Mouse (Mus musculus) heart, adult 2 months (tissue): ENCODE data around the gene Abcc9.

Source experiments
- CTCF ChIP-seq: fragments of 200-600 bp; IDR thresholded peaks from 2 replicates; pipeline ENCODE4 v1.8.1; 2022; ENCODE audit warnings: antibody characterized with exemption, mild to moderate bottlenecking, moderate library complexity
- EP300 ChIP-seq: fragments of 200-500 bp; IDR thresholded peaks from 2 replicates; pipeline ENCODE4 v1.6.1; 2011; ENCODE audit warnings: low read depth, low read length, control low read depth; ENCODE audit not compliant: insufficient read depth
- POLR2A ChIP-seq: fragments of 200-500 bp; IDR thresholded peaks from 2 replicates; pipeline ENCODE4 v1.6.1; 2011; ENCODE audit warnings: mild to moderate bottlenecking, low read depth, low read length, control low read depth; ENCODE audit not compliant: insufficient read depth

DNA sequence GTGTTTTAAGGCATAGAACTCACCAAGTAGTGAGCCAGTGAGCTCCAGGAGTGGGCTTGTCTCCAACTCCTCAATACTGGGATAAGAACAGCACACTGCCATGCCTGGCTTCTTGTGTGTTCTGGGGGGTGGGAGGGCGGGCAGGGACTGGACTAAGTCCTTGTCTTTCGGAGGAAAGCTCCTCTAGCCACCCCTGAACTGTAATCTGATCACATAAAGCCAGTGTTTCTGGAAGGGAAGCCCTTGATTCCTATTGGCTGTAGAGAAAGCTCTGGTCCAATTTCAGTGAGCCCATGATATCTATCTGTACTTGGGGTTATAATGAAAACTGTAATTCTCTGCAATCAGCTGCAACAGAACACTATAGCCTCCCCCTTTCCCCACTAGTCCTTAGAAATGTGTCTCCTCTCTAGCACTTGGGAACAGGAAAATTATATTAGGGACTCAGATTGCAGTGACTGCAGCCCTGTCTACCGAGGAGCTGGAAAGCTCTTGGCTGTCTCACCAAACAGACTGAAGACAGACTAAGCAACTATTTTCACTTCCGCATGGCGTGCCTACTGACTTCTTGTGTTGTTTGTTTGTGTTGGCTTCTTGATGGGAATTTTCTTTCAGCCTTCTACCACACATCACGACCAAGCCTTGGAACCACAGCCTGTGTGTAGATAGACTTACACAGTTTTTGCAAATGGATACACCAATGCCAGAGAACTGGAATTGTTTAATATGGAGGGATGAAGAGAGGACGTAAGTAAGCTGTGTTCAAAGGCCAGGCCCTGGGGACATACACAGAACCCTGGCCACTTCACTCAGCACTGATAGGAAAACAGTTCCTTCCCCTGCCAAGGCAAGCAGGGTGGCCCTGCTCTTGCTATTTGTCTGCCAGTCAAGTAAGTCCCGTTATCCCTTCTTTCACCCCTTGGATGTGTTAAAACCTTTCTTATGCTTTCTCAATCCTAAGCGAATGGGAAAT is 92.4 kb downstream of the Abcc9 start:
- TF ChIP-seq POLR2A (no peak), CTCF (no peak), EP300 (no peak)
